In genomic region chr7:114769041-114769440, GRCm38 (mm10) we compare ENCODE assay signal across 31 mouse cellular contexts. TPM values are rescaled to one million over a fixed set of nuclear protein-coding genes. Genes with fewer than 3 reads are reported as not detected.
DNase-seq lines count a peak whose midpoint lies in the region; ATAC-seq and TF ChIP-seq lines count a peak whose summit lies in the region.
"Had no signal": no experiment of that assay in that cellular context is flagged by ENCODE, and none has a peak within 500 bp of the region (broad histone marks: within the 10 kb centered on the region; RNA-seq: fewer than 3 reads in every experiment).

No protein-coding gene starts in this region.

- peaks cover 20% of the 10 kb centered on the region for H3K4me1 ChIP-seq in liver, adult 2 months (ENCODE audit: control insufficient read depth, insufficient read depth, low read length)
- H3K4me1 ChIP-seq in liver, embryonic 11.5 days (replicated peaks; ENCODE audit: control insufficient read depth, insufficient read depth, low read length) = no peaks in the 10 kb centered on the region
- H3K4me1 ChIP-seq in testis, adult 2 months (ENCODE audit: control insufficient read depth, insufficient read depth, low read length) = no peaks in the 10 kb centered on the region
- no peaks in the 10 kb centered on the region for H3K4me1 ChIP-seq in liver, embryonic 16.5 days (ENCODE audit: control insufficient read depth, low read depth, low read length)
- H3K4me1 ChIP-seq: embryonic facial prominence, embryonic 12.5 days; embryonic facial prominence, embryonic 15.5 days; heart, embryonic 10.5 days; hindbrain, embryonic 12.5 days; hindbrain, embryonic 15.5 days had no signal

- peak overlapping the region; percentile 81 for H3K27ac ChIP-seq in liver, adult 2 months (replicated peaks; ENCODE audit: insufficient read depth, low read depth, low read length)
- H3K27ac ChIP-seq in liver, embryonic 11.5 days (ENCODE audit: low read depth, low read length) = no peak overlapping the region
- H3K27ac ChIP-seq in testis, adult 2 months (ENCODE audit: control insufficient read depth, insufficient read depth, low read depth, low read length) = no peak overlapping the region
- peak overlapping the region; percentile 80 for H3K27ac ChIP-seq in liver, embryonic 16.5 days (ENCODE audit: low read length)
- H3K27ac ChIP-seq: embryonic facial prominence, embryonic 12.5 days; embryonic facial prominence, embryonic 15.5 days; heart, adult 2 months; heart, embryonic 10.5 days; heart, embryonic 13.5 days; hindbrain, embryonic 12.5 days; hindbrain, embryonic 15.5 days had no signal

- DNase-seq in liver, adult 2 months (ENCODE audit: extremely low read depth, low read depth, low spot score) = peak; percentile 95
- DNase-seq in liver, embryonic 11.5 days (ENCODE audit: low spot score) = no peak
- no peak for DNase-seq in testis, postnatal 10 days (ENCODE audit: low spot score)
- DNase-seq in right cerebral cortex, postnatal 4 days = no peak
- no peak for DNase-seq in layer of hippocampus, adult 9-10 months (ENCODE audit: low spot score)
- DNase-seq: adrenal gland, adult 2 months; adrenal gland, postnatal 14 days; cerebellum, adult 11 months; cerebellum, adult 2 months; cerebellum, adult 9-11 months; cerebellum, postnatal 25 days; forebrain, postnatal 0 days; gastrocnemius, postnatal 25 days; heart, adult 2 months; heart, postnatal 14 days had no signal

- H3K79me2 ChIP-seq in liver, adult 2 months (ENCODE audit: control insufficient read depth, insufficient read depth, low read length) = peaks cover 11% of the 10 kb centered on the region; the same call in 1 of the 2 replicates

- WGBS in liver, adult 2 months = 26% methylated on average over 4 of the region's 4 CpGs
- WGBS in liver, embryonic 11.5 days = 81% methylated on average over 4 of the region's 4 CpGs
- 55% methylated on average over 4 of the region's 4 CpGs for WGBS in liver, embryonic 16.5 days (ENCODE audit: insufficient replicate concordance)

- peak overlapping the region; percentile 50 for H3K4me3 ChIP-seq in liver, adult 2 months (ENCODE audit: insufficient read depth, low read depth, low read length)
- H3K4me3 ChIP-seq in liver, embryonic 11.5 days (ENCODE audit: low read depth, low read length) = no peak overlapping the region
- H3K4me3 ChIP-seq in testis, adult 2 months (ENCODE audit: control insufficient read depth, low read depth, low read length) = peak overlapping the region; percentile 8; the same call in 1 of the 2 replicates
- peak overlapping the region; percentile 45 for H3K4me3 ChIP-seq in liver, embryonic 16.5 days (ENCODE audit: low read depth, low read length)
- H3K4me3 ChIP-seq: embryonic facial prominence, embryonic 12.5 days; embryonic facial prominence, embryonic 15.5 days; heart, adult 2 months; heart, embryonic 10.5 days; heart, embryonic 13.5 days; hindbrain, embryonic 12.5 days; hindbrain, embryonic 15.5 days had no signal

- TF ChIP-seq CTCF in liver, adult 2 months (IDR thresholded peaks at IDR 0.05; ENCODE audit: low read depth, low read length) = no peak
- no peak for TF ChIP-seq CTCF in testis, adult 2 months (IDR thresholded peaks at IDR 0.05; ENCODE audit: control insufficient read depth, insufficient read depth, insufficient replicate concordance, low read depth, low read length)

- TF ChIP-seq POLR2A in liver, adult 2 months (IDR thresholded peaks at IDR 0.05; ENCODE audit: extremely low read depth, insufficient read depth, low read length) = no peak
- TF ChIP-seq POLR2A in testis, adult 2 months (IDR thresholded peaks at IDR 0.05; ENCODE audit: control insufficient read depth, low read depth, low read length) = no peak

- no peak overlapping the region for H3K4me2 ChIP-seq in liver, embryonic 11.5 days
- peak overlapping the region; percentile 11; the same call in 1 of the 2 replicates for H3K4me2 ChIP-seq in liver, embryonic 16.5 days (ENCODE audit: low read depth, low read length)
- H3K4me2 ChIP-seq: embryonic facial prominence, embryonic 12.5 days; embryonic facial prominence, embryonic 15.5 days; heart, embryonic 13.5 days; hindbrain, embryonic 12.5 days; hindbrain, embryonic 15.5 days had no signal

- H3K27me3 ChIP-seq in liver, adult 2 months (ENCODE audit: control insufficient read depth, insufficient read depth, low read length) = no peaks in the 10 kb centered on the region
- H3K27me3 ChIP-seq in liver, embryonic 11.5 days (replicated peaks; ENCODE audit: control insufficient read depth, insufficient read depth, low read length) = no peaks in the 10 kb centered on the region
- H3K27me3 ChIP-seq in testis, adult 2 months (ENCODE audit: control insufficient read depth, insufficient read depth, low read length) = no peaks in the 10 kb centered on the region
- no peaks in the 10 kb centered on the region for H3K27me3 ChIP-seq in liver, embryonic 16.5 days (ENCODE audit: control insufficient read depth, insufficient read depth, low read depth, low read length)
- H3K27me3 ChIP-seq: embryonic facial prominence, embryonic 12.5 days; embryonic facial prominence, embryonic 15.5 days; heart, embryonic 13.5 days; hindbrain, embryonic 12.5 days; hindbrain, embryonic 15.5 days had no signal

- H3K36me3 ChIP-seq in liver, adult 2 months (ENCODE audit: control insufficient read depth, insufficient read depth, low read length) = no peaks in the 10 kb centered on the region
- H3K36me3 ChIP-seq in liver, embryonic 11.5 days (ENCODE audit: control insufficient read depth, insufficient read depth, low read length) = no peaks in the 10 kb centered on the region
- H3K36me3 ChIP-seq in testis, adult 2 months (ENCODE audit: control insufficient read depth, insufficient read depth, low read length) = no peaks in the 10 kb centered on the region
- no peaks in the 10 kb centered on the region for H3K36me3 ChIP-seq in liver, embryonic 16.5 days (ENCODE audit: control insufficient read depth, insufficient read depth)
- H3K36me3 ChIP-seq: embryonic facial prominence, embryonic 12.5 days; embryonic facial prominence, embryonic 15.5 days; heart, embryonic 10.5 days; heart, embryonic 13.5 days; hindbrain, embryonic 12.5 days; hindbrain, embryonic 15.5 days had no signal

- H3K9me3 ChIP-seq in liver, embryonic 11.5 days (ENCODE audit: control insufficient read depth, low read length) = no peaks in the 10 kb centered on the region
- H3K9me3 ChIP-seq in liver, embryonic 16.5 days (replicated peaks; ENCODE audit: control insufficient read depth, low read length) = no peaks in the 10 kb centered on the region
- H3K9me3 ChIP-seq: embryonic facial prominence, embryonic 12.5 days; embryonic facial prominence, embryonic 15.5 days; heart, embryonic 10.5 days; heart, embryonic 13.5 days; hindbrain, embryonic 12.5 days; hindbrain, embryonic 15.5 days had no signal

- no peak for ATAC-seq in liver, embryonic 11.5 days (replicated peaks; ENCODE audit: low FRiP score)
- ATAC-seq in liver, embryonic 16.5 days (ENCODE audit: low read depth) = peak; percentile 6; the same call in 1 of the 2 replicates
- ATAC-seq: CD4-positive, CD25-positive, alpha-beta regulatory T cell, adult 4 months; forebrain, embryonic 14.5 days; forebrain, postnatal 0 days had no signal

- peak overlapping the region; percentile 46 for H3K9ac ChIP-seq in liver, adult 2 months (ENCODE audit: low read depth, low read length)
- H3K9ac ChIP-seq in liver, embryonic 11.5 days (ENCODE audit: low read depth, low read length) = no peak overlapping the region
- H3K9ac ChIP-seq in liver, embryonic 16.5 days (ENCODE audit: low read depth, low read length) = peak overlapping the region; percentile 36
- H3K9ac ChIP-seq: embryonic facial prominence, embryonic 12.5 days; embryonic facial prominence, embryonic 15.5 days; forebrain, postnatal 0 days; heart, embryonic 13.5 days; hindbrain, embryonic 12.5 days; hindbrain, embryonic 15.5 days had no signal

RNA-seq across cellular contexts. Expression of gene Insc, which starts 25.5 kb away (rescaled TPM):
- 14.3 and 37.1 TPM in 2 replicates for total RNA-seq in liver, adult 2 months (2014; rRNA removed)
- 31.2 and 49.5 TPM in 2 replicates for polyA plus RNA-seq in liver, adult 2 months (2012; rRNA removed)
- polyA plus RNA-seq in liver, embryonic 11.5 days (2014; fragmentation: Nextera tagmentation; extraction: Ambion mirVana) = 1.6 and 2.3 TPM in 2 replicates
- polyA plus RNA-seq in testis, adult 2 months (2012; rRNA removed) = 2.1 and 4.1 TPM in 2 replicates
- 23.2 and 25.6 TPM in 2 replicates for polyA plus RNA-seq in liver, embryonic 16.5 days (2015; fragmentation: Nextera tagmentation; extraction: Ambion mirVana)
- total RNA-seq: common myeloid progenitor, adult 5-6 weeks; hematopoietic stem cell, adult 5-6 weeks; MEL had no signal
- polyA plus RNA-seq: CD4-positive, CD25-positive, alpha-beta regulatory T cell, adult 4 months had no signal

RNA-seq across cellular contexts. Expression of gene Calcb, which starts 50.6 kb away (rescaled TPM):
- not detected in 2 replicates for total RNA-seq in liver, adult 2 months (2014; rRNA removed)
- not detected in 2 replicates for polyA plus RNA-seq in liver, adult 2 months (2012; rRNA removed)
- polyA plus RNA-seq in liver, embryonic 11.5 days (2014; fragmentation: Nextera tagmentation; extraction: Ambion mirVana) = not detected in 2 replicates
- polyA plus RNA-seq in testis, adult 2 months (2012; rRNA removed) = not detected in 2 replicates
- polyA plus RNA-seq in liver, embryonic 16.5 days (2015; fragmentation: Nextera tagmentation; extraction: Ambion mirVana) = not detected in 2 replicates
- total RNA-seq: adrenal gland, adult 2 months; adrenal gland, postnatal 14 days; adrenal gland, postnatal 4 days; common myeloid progenitor, adult 5-6 weeks; forebrain, postnatal 0 days; gastrocnemius, adult 8-10 months; gastrocnemius, postnatal 25 days; hematopoietic stem cell, adult 5-6 weeks; MEL had no signal
- polyA plus RNA-seq: adrenal gland, adult 2 months; CD4-positive, CD25-positive, alpha-beta regulatory T cell, adult 4 months; forebrain, embryonic 11.5 days; forebrain, embryonic 14.5 days; forebrain, postnatal 0 days; heart, embryonic 10.5 days; heart, embryonic 13.5 days; hindbrain, embryonic 12.5 days had no signal

Comparison
In these comparisons a context has a peak if more than half of its experiments do, and no peak if none do; other contexts are left out.
1. H3K27ac ChIP-seq: peak in liver, adult 2 months (single experiment) and liver, embryonic 16.5 days (single experiment); none in liver, embryonic 11.5 days (single experiment) and testis, adult 2 months (single experiment).